Mouse (Mus musculus) MEL (cell line): ENCODE measurements at regions not wholly inside any gene's neighbourhood (a gene's known extent, or its start where the extent isn't known, plus 50 kb on each side); places are given as distances from the start of the nearest gene placed in this dataset.

ENCODE experiments used
- DNase-seq: peaks from one replicate; pipeline ENCODE4 v3.0.0; 2011; ENCODE audit warnings: low read depth, low spot score
- H3K27ac ChIP-seq: 2 replicates; pipeline ENCODE4 v1.5.1; 2012; ENCODE audit warnings: low read depth, mild to moderate bottlenecking, control low read depth, low read length, moderate library complexity; ENCODE audit not compliant: control insufficient read depth
- H3K27me3 ChIP-seq, 2 experiments: fragments of 150-350 bp in 1 of 2; sonication (generic) in 1 of 2; 2 replicates each; pipeline ENCODE4 v1.6.1; 2012; ENCODE audit warnings: low read length in 2 of 2, mild to moderate bottlenecking in 2 of 2, improper control_type of control experiment in 1 of 2, moderate library complexity in 1 of 2; ENCODE audit not compliant: insufficient read depth in 2 of 2, control insufficient read depth in 1 of 2
- H3K36me3 ChIP-seq, 2 experiments: 2 replicates each; pipeline ENCODE4 v1.6.1; 2012 to 2014; ENCODE audit warnings: low read length in 2 of 2, improper control_type of control experiment in 1 of 2, inconsistent platforms in 1 of 2, mild to moderate bottlenecking in 1 of 2; ENCODE audit not compliant: insufficient read depth in 2 of 2, control insufficient read depth in 1 of 2
- H3K4me1 ChIP-seq, 2 experiments: fragments of 150-350 bp in 1 of 2; sonication (generic) in 1 of 2; 2 replicates each; pipeline ENCODE4 v1.6.1; 2012; ENCODE audit warnings: low read length in 2 of 2, improper control_type of control experiment in 1 of 2, mild to moderate bottlenecking in 1 of 2; ENCODE audit not compliant: insufficient read depth in 2 of 2, control insufficient read depth in 1 of 2
- H3K4me3 ChIP-seq, 2 experiments: fragments of 150-350 bp in 1 of 2; sonication (generic) in 1 of 2; 2 replicates each; pipeline ENCODE4 v1.5.1; 2012; ENCODE audit warnings: low read depth in 2 of 2, low read length in 2 of 2, mild to moderate bottlenecking in 2 of 2, moderate library complexity in 2 of 2, control low read depth in 1 of 2, improper control_type of control experiment in 1 of 2; ENCODE audit not compliant: control insufficient read depth in 1 of 2, insufficient read depth in 1 of 2
- H3K79me2 ChIP-seq: 2 replicates; pipeline ENCODE4 v1.6.1; 2012; ENCODE audit warnings: mild to moderate bottlenecking, low read length, moderate library complexity; ENCODE audit not compliant: control insufficient read depth, poor library complexity, insufficient read depth
- H3K9ac ChIP-seq: 2 replicates; pipeline ENCODE4 v1.6.1; 2012; ENCODE audit warnings: low read depth, mild to moderate bottlenecking, control low read depth, low read length, moderate library complexity; ENCODE audit not compliant: control insufficient read depth, poor library complexity, severe bottlenecking
- H3K9me3 ChIP-seq: fragments of 150-350 bp; sonication (generic); replicated peaks from 2 replicates; pipeline ENCODE4 v1.6.1; 2012; ENCODE audit warnings: mild to moderate bottlenecking, low read length, improper control_type of control experiment, moderate library complexity; ENCODE audit not compliant: insufficient read depth
- BHLHE40 ChIP-seq: IDR thresholded peaks from 2 replicates; pipeline ENCODE4 v1.6.1; 2012; ENCODE audit warnings: low read depth, mild to moderate bottlenecking, inconsistent platforms, low read length, improper control_type of control experiment, borderline replicate concordance
- CHD2 ChIP-seq: IDR thresholded peaks from 2 replicates; pipeline ENCODE4 v1.6.1; 2011; ENCODE audit warnings: low read length, improper control_type of control experiment
- CTCF ChIP-seq, 3 experiments: IDR thresholded peaks in 2 of 3; conservative IDR thresholded peaks in 1 of 3; 2 replicates each; pipeline ENCODE4 v1.5.1; 2011 to 2012; ENCODE audit warnings: low read length in 3 of 3, low read depth in 2 of 3, mild to moderate bottlenecking in 2 of 3, improper control_type of control experiment in 1 of 3, inconsistent platforms in 1 of 3, mixed read lengths in 1 of 3, moderate library complexity in 1 of 3; ENCODE audit not compliant: control insufficient read depth in 1 of 3, insufficient read depth in 1 of 3, poor library complexity in 1 of 3, severe bottlenecking in 1 of 3
- ETS1 ChIP-seq: IDR thresholded peaks from 2 replicates; pipeline ENCODE4 v1.6.1; 2012; ENCODE audit warnings: low read depth, mild to moderate bottlenecking, inconsistent platforms, low read length, improper control_type of control experiment, moderate library complexity
- GABPA ChIP-seq: IDR thresholded peaks from 2 replicates; pipeline ENCODE4 v1.6.1; 2012; ENCODE audit warnings: low read depth, mild to moderate bottlenecking, inconsistent platforms, low read length, improper control_type of control experiment, moderate library complexity
- GATA1 ChIP-seq: IDR thresholded peaks from 2 replicates; pipeline ENCODE4 v1.6.1; 2011; ENCODE audit warnings: low read depth, low read length, improper control_type of control experiment
- HCFC1 ChIP-seq: IDR thresholded peaks from 2 replicates; pipeline ENCODE4 v1.6.1; 2012; ENCODE audit warnings: low read depth, mild to moderate bottlenecking, inconsistent platforms, low read length, improper control_type of control experiment, moderate library complexity
- JUND ChIP-seq: IDR thresholded peaks from 2 replicates; pipeline ENCODE4 v1.6.1; 2011; ENCODE audit warnings: low read depth, mild to moderate bottlenecking, improper control_type of control experiment, low read length
- KAT2A ChIP-seq: conservative IDR thresholded peaks from 2 replicates; pipeline ENCODE4 v1.6.1; 2012; ENCODE audit warnings: low read depth, low read length, improper control_type of control experiment, inconsistent platforms
- MAX ChIP-seq: IDR thresholded peaks from 2 replicates; pipeline ENCODE4 v1.6.1; 2011; ENCODE audit warnings: low read length, improper control_type of control experiment
- MAZ ChIP-seq: IDR thresholded peaks from 2 replicates; pipeline ENCODE4 v1.6.1; 2012; ENCODE audit warnings: low read depth, mild to moderate bottlenecking, inconsistent platforms, low read length, improper control_type of control experiment
- MEF2A ChIP-seq: IDR thresholded peaks from 2 replicates; pipeline ENCODE4 v1.6.1; 2014; ENCODE audit warnings: low read depth, mild to moderate bottlenecking, inconsistent platforms, low read length, improper control_type of control experiment; ENCODE audit not compliant: poor library complexity, insufficient replicate concordance, severe bottlenecking; ENCODE audit errors: extremely low read depth
- MYB ChIP-seq: IDR thresholded peaks from 2 replicates; pipeline ENCODE4 v1.6.1; 2011; ENCODE audit warnings: mild to moderate bottlenecking, low read depth, low read length, improper control_type of control experiment
- MYC ChIP-seq: IDR thresholded peaks from 2 replicates; pipeline ENCODE4 v1.6.1; 2011; ENCODE audit warnings: low read depth, mild to moderate bottlenecking, low read length, improper control_type of control experiment, moderate library complexity
- POLR2A ChIP-seq, 2 experiments: IDR thresholded peaks; 2 replicates each; pipeline ENCODE4 v1.6.1; 2011 to 2012; ENCODE audit warnings: low read length in 2 of 2, mild to moderate bottlenecking in 2 of 2, control low read depth in 1 of 2, improper control_type of control experiment in 1 of 2, low read depth in 1 of 2, moderate library complexity in 1 of 2; ENCODE audit not compliant: control insufficient read depth in 1 of 2, insufficient read depth in 1 of 2, poor library complexity in 1 of 2
- POLR2AphosphoS5 ChIP-seq: IDR thresholded peaks from 2 replicates; pipeline ENCODE4 v1.6.1; 2012; ENCODE audit warnings: low read depth, borderline replicate concordance, mild to moderate bottlenecking, inconsistent platforms, low read length, moderate library complexity, mixed read lengths
- RCOR1 ChIP-seq: IDR thresholded peaks from 2 replicates; pipeline ENCODE4 v1.6.1; 2012; ENCODE audit warnings: low read depth, mild to moderate bottlenecking, inconsistent platforms, low read length, improper control_type of control experiment
- SIN3A ChIP-seq: IDR thresholded peaks from 2 replicates; pipeline ENCODE4 v1.6.1; 2012; ENCODE audit warnings: low read length, improper control_type of control experiment, inconsistent platforms
- TAL1 ChIP-seq: IDR thresholded peaks from 2 replicates; pipeline ENCODE4 v1.6.1; 2012; ENCODE audit warnings: mild to moderate bottlenecking, inconsistent platforms, low read length, moderate library complexity, mixed read lengths
- TBP ChIP-seq: IDR thresholded peaks from 2 replicates; pipeline ENCODE4 v1.8.0; 2011; ENCODE audit warnings: low read depth, low read length, improper control_type of control experiment
- TCF12 ChIP-seq: IDR thresholded peaks from 2 replicates; pipeline ENCODE4 v1.6.1; 2014; ENCODE audit warnings: low read depth, mild to moderate bottlenecking, inconsistent platforms, low read length, improper control_type of control experiment, moderate library complexity
- USF1 ChIP-seq: IDR thresholded peaks from 2 replicates; pipeline ENCODE4 v1.6.1; 2014; ENCODE audit warnings: low read depth, mild to moderate bottlenecking, inconsistent platforms, low read length, improper control_type of control experiment, moderate library complexity
- USF2 ChIP-seq, 2 experiments: IDR thresholded peaks; 2 replicates each; pipeline ENCODE4 v1.6.1; 2011 to 2012; ENCODE audit warnings: improper control_type of control experiment in 2 of 2, low read length in 2 of 2, borderline replicate concordance in 1 of 2, inconsistent platforms in 1 of 2, low read depth in 1 of 2, mild to moderate bottlenecking in 1 of 2; ENCODE audit not compliant: insufficient read depth in 1 of 2
- ZC3H11A ChIP-seq: IDR thresholded peaks from 2 replicates; pipeline ENCODE4 v1.6.1; 2012; ENCODE audit warnings: low read depth, mild to moderate bottlenecking, inconsistent platforms, low read length, improper control_type of control experiment
- ZKSCAN1 ChIP-seq: IDR thresholded peaks from 2 replicates; pipeline ENCODE4 v1.6.1; 2012; ENCODE audit warnings: low read depth, mild to moderate bottlenecking, inconsistent platforms, low read length, improper control_type of control experiment, moderate library complexity
- ZMIZ1 ChIP-seq: IDR thresholded peaks from 2 replicates; pipeline ENCODE4 v1.6.1; 2012; ENCODE audit warnings: low read depth, mild to moderate bottlenecking, inconsistent platforms, low read length, improper control_type of control experiment, moderate library complexity
- ZNF384 ChIP-seq: IDR thresholded peaks from 2 replicates; pipeline ENCODE4 v1.6.1; 2012; ENCODE audit warnings: low read depth, mild to moderate bottlenecking, inconsistent platforms, low read length, improper control_type of control experiment

GRCm38 (mm10) chr10:17074013-17074401 lies 649.0 kb upstream of the Cited2 start:
- H3K9me3 ChIP-seq: no peaks in the 10 kb centered on the region
- H3K4me1 ChIP-seq: no peaks in the 10 kb centered on the region
- H3K9ac ChIP-seq: no peak overlapping the region
- no peak overlapping the region for H3K27ac ChIP-seq
- no peaks in the 10 kb centered on the region for H3K27me3 ChIP-seq
- no peak for DNase-seq
- H3K36me3 ChIP-seq: no peaks in the 10 kb centered on the region
- H3K4me3 ChIP-seq: no peak overlapping the region
- no peak for TF ChIP-seq SIN3A
- no peak for TF ChIP-seq MAZ
- no peak for TF ChIP-seq MYC
- no peak for TF ChIP-seq GATA1
- no peak for TF ChIP-seq RCOR1
- no peak for TF ChIP-seq CHD2
- no peak for TF ChIP-seq ZNF384
- no peak for TF ChIP-seq ZKSCAN1
- no peaks in the 10 kb centered on the region for H3K79me2 ChIP-seq

DNA sequence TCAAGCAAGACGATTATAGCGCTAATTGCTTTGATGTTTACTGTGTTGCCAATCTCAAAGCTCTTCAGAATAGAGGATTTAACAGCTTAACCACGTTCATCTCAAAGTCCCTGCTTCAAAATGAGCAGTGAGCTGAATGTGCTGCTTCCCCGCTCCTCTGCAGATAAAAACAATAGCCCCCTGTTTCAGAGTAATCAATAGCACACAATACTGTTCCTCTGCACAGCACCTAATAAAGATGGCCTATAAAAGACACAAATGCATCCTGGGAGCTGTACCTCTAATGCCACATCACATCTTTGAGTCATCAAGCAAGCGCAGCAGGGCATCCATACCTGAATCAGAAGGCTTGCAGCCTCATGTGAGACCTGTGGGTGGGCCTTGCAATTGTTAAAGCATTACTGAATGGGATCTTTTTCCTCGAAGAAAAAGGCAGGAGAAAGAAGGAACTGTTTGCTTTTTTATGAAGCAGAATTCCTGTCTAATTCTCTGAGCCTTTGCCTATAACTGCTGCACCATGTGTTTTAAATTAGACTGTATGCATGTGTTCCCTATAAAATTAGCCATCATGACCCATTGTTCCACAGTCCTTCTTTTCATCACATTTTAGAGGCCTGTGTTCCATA lies 648.5 kb upstream of the Cited2 start:
- Histone ChIP-seq H3K27ac (no peak overlapping the region), H3K4me3 (no peak overlapping the region), H3K79me2 (no peaks in the 10 kb centered on the region), H3K9ac (no peak overlapping the region), H3K9me3 (no peaks in the 10 kb centered on the region), H3K36me3 (no peaks in the 10 kb centered on the region), H3K27me3 (no peaks in the 10 kb centered on the region), H3K4me1 (no peaks in the 10 kb centered on the region)
- no peak for DNase-seq
- TF ChIP-seq MYB (no peak), TCF12 (no peak), BHLHE40 (no peak), HCFC1 (no peak), CHD2 (no peak), POLR2AphosphoS5 (no peak)

DNA sequence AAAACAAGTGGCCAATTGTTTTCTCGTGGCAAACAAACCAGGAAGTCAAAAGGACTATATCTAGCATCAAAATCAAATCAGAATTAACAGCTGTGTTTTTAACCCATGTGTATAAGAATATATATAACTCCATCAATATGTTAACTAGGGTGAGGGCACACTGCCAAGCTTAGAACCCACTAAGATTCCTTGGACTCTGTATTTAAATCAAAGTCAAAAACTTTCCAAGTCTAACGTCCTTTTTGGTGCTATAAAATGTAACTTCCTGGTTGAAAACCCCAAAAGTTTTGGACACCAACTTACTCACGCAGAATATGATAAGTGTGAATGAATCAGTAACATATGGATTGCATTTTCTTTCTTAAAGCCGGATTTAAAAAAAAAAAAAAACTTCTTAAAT lies 647.9 kb upstream of the Cited2 start:
- no peak overlapping the region for H3K9ac ChIP-seq
- no peak for DNase-seq
- no peaks in the 10 kb centered on the region for H3K4me1 ChIP-seq
- no peak overlapping the region for H3K4me3 ChIP-seq
- H3K27ac ChIP-seq: no peak overlapping the region
- no peaks in the 10 kb centered on the region for H3K79me2 ChIP-seq
- H3K9me3 ChIP-seq: no peaks in the 10 kb centered on the region
- no peaks in the 10 kb centered on the region for H3K27me3 ChIP-seq
- no peaks in the 10 kb centered on the region for H3K36me3 ChIP-seq
- TF ChIP-seq ZC3H11A (no peak), GATA1 (no peak), CHD2 (no peak), CTCF (IDR thresholded peaks at IDR 0.05 in 2 of 3, conservative IDR thresholded peaks at IDR 0.05 in 1 of 3; ENCODE audit: control insufficient read depth in 1 of 3, insufficient read depth in 1 of 3, low read depth in 2 of 3, low read length in 3 of 3, poor library complexity in 1 of 3, severe bottlenecking in 1 of 3) (no peak), MYC (no peak), TAL1 (no peak), ZMIZ1 (no peak), TBP (no peak), POLR2A (IDR thresholded peaks at IDR 0.05; ENCODE audit: control insufficient read depth in 1 of 2, insufficient read depth in 1 of 2, low read depth in 1 of 2, low read length in 2 of 2, poor library complexity in 1 of 2) (no peak), GABPA (no peak), USF1 (no peak), MAZ (no peak), RCOR1 (no peak), MAX (no peak), USF2 (IDR thresholded peaks at IDR 0.05; ENCODE audit: borderline replicate concordance in 1 of 2, insufficient read depth in 1 of 2, low read depth in 1 of 2, low read length in 2 of 2) (no peak), KAT2A (no peak), MEF2A (no peak), JUND (no peak), ETS1 (no peak), BHLHE40 (no peak)
